Mouse (Mus musculus): Measurements from ENCODE around the gene Cdh5.

DNA sequence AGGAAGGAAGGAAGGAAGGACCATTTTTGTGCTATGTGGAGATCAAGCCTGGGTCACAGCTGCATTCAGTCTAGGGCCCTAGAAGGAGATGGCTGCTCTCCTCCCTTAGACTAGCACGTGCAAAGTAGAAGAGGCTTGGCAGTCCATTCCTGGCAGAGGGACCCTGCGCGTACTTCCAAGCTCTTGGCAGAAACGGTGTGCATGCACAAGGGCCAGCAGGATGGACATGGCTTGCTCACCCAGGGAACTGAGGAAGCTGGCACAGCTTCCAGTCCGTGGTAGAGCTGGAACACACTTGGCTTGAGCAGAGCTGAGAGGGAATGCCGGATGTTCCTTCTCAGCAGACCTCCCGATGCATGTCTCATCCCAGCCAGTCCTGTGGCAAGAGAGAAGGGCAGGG is 36.2 kb upstream of the Cdh5 start:
- TF ChIP-seq CTCF (IDR thresholded peaks at IDR 0.05; ENCODE audit: control insufficient read depth, insufficient read depth, insufficient replicate concordance, low read depth, low read length) (no peak), POLR2A (IDR thresholded peaks at IDR 0.05; ENCODE audit: control insufficient read depth, low read depth, low read length) (no peak)

Data from testis, adult 2 months (tissue).